Mouse (Mus musculus): Measurements from ENCODE around the gene Olfr376. TPM values are rescaled to one million over a fixed set of nuclear protein-coding genes. Genes with fewer than 3 reads are reported as not detected.

The Olfr376 gene
- polyA plus RNA-seq (2016; fragmentation: Nextera tagmentation; extraction: Ambion mirVana) = not detected in 2 replicates

GRCm38 (mm10) chr11:73370946-73371345 is at the start of gene Olfr376:
Olfr376 (plus strand) TSS chr11:73371246.
- H3K4me2 ChIP-seq = no peak within 1 kb of the TSS
- H3K4me3 ChIP-seq = no peak within 1 kb of the TSS
- no peaks in the 10 kb centered on the region for H3K9me3 ChIP-seq (replicated peaks)
- no peak within 1 kb of the TSS for H3K27ac ChIP-seq
- WGBS (ENCODE audit: insufficient replicate concordance) = 68% methylated on average over 2 of the region's 2 CpGs
- H3K36me3 ChIP-seq = no peaks in the 10 kb centered on the region
- H3K27me3 ChIP-seq (replicated peaks) = no peaks in the 10 kb centered on the region
- no peak within 1 kb of the TSS for H3K9ac ChIP-seq
- H3K4me1 ChIP-seq = no peaks in the 10 kb centered on the region
- no peak for ATAC-seq

- Histone ChIP-seq H3K36me3 (no peaks in the 10 kb centered on the region), H3K9ac (no peak overlapping the region), H3K27me3 (replicated peaks) (no peaks in the 10 kb centered on the region), H3K4me3 (no peak overlapping the region), H3K9me3 (replicated peaks) (no peaks in the 10 kb centered on the region), H3K4me1 (no peaks in the 10 kb centered on the region), H3K4me2 (no peak overlapping the region), H3K27ac (no peak overlapping the region)
- no peak for ATAC-seq
- WGBS (ENCODE audit: insufficient replicate concordance) = 55% methylated on average over 9 of the region's 9 CpGs
Observed at GRCm38 (mm10) chr11:73323906-73324830, 46.9 kb upstream of the Olfr376 start.

DNA sequence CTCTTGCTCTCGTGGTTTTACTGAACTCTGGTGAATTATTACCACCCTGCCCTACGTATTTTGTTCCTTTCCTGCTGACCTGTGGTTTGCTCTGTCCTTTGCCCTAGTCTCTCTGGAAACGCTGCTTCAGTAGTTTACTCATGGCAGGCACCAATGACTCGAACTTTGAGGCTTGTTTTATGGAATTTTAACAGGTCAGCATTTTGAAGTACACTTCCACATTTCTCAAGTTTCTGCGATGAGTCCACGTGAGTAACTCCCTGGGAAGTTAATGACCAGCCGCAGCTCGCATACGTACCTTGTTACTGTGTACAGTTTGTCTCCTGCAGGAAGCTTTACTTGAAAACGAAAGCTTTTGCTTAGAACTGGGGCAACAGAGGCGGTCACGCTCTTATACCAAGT is 44.6 kb upstream of the Olfr376 start:
- H3K4me1 ChIP-seq = no peaks in the 10 kb centered on the region
- H3K27ac ChIP-seq = peak overlapping the region; percentile 20; the same call in 1 of the 2 replicates
- H3K9ac ChIP-seq = no peak overlapping the region
- 43% methylated on average over 12 of the region's 12 CpGs for WGBS (ENCODE audit: insufficient replicate concordance)
- ATAC-seq = peak; percentile 71
- H3K27me3 ChIP-seq (replicated peaks) = no peaks in the 10 kb centered on the region
- H3K4me3 ChIP-seq = peak overlapping the region; percentile 5; the same call in 1 of the 2 replicates
- no peaks in the 10 kb centered on the region for H3K9me3 ChIP-seq (replicated peaks)
- H3K4me2 ChIP-seq = peak overlapping the region; percentile 20; the same call in 1 of the 2 replicates
- no peaks in the 10 kb centered on the region for H3K36me3 ChIP-seq

GRCm38 (mm10) chr11:73327361-73327760 is 43.7 kb upstream of the Olfr376 start:
- H3K4me1 ChIP-seq = no peaks in the 10 kb centered on the region
- H3K27me3 ChIP-seq (replicated peaks) = no peaks in the 10 kb centered on the region
- H3K9ac ChIP-seq = no peak overlapping the region
- no peak overlapping the region for H3K27ac ChIP-seq
- 60% methylated on average over 4 of the region's 4 CpGs for WGBS (ENCODE audit: insufficient replicate concordance)
- ATAC-seq = no peak
- no peaks in the 10 kb centered on the region for H3K36me3 ChIP-seq
- H3K9me3 ChIP-seq (replicated peaks) = no peaks in the 10 kb centered on the region
- H3K4me2 ChIP-seq = no peak overlapping the region
- H3K4me3 ChIP-seq = no peak overlapping the region

DNA sequence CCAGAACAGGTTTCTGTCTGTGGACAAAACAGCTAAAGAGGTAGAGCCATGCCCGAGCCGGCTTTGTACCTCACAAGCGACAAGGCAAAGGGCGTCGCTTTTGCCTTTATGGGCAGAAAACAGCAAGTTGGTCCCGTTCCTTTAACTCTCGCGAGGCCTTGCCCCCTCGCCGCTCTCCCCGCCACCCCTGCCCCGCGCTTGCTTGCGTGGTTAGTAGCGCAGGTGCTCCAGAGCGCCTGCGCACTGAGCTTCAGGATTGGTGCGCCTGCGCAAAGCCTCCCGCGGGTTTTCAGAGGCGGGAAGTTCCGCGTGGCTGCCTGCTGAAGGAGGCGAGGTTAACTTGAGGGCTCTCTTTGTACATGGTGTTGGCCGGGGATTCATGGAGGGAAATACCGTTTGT is 41.6 kb upstream of the Olfr376 start, which contains the start of the genes Aspa, Gm49340 and Spata22:
Aspa (minus strand) TSS at position 155 of the 400 bp plus-strand sequence.
Gm49340 (plus strand) TSS at position 300 of the 400 bp plus-strand sequence.
Spata22 (plus strand) TSS at position 300 of the 400 bp plus-strand sequence.
- Histone ChIP-seq H3K9me3 (replicated peaks) (no peaks in the 10 kb centered on the region), H3K27me3 (replicated peaks) (no peaks in the 10 kb centered on the region), H3K9ac (no peak within 1 kb of the TSS), H3K36me3 (no peaks in the 10 kb centered on the region), H3K27ac (no peak within 1 kb of the TSS), H3K4me3 (no peak within 1 kb of the TSS), H3K4me1 (no peaks in the 10 kb centered on the region), H3K4me2 (no peak within 1 kb of the TSS)
- no peak for ATAC-seq
- 66% methylated on average over 27 of the region's 27 CpGs for WGBS (ENCODE audit: insufficient replicate concordance)

DNA sequence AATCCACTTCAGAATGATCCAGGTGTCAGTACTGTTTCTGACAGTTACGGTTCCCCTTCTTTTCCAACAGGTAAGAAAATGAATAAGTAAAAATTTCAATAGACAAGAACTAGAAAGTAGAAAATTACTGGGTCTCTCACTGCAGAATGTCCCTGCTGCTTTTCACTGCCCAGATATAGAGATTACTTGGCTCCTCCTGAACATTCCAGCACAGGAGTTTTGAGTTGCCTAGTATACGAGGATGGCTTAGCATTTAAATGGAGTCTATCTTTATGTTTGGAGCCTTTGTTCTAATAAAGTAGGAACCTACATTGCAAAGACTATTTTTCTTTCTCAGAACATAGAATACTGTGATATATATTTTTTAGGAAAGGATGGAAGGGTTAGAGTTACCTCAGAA is 37.7 kb upstream of the Olfr376 start:
- no peak for ATAC-seq
- no peak overlapping the region for H3K9ac ChIP-seq
- H3K4me1 ChIP-seq = no peaks in the 10 kb centered on the region
- H3K27me3 ChIP-seq (replicated peaks) = no peaks in the 10 kb centered on the region
- H3K4me3 ChIP-seq = no peak overlapping the region
- WGBS (ENCODE audit: insufficient replicate concordance) = 62% methylated on average over 2 of the region's 2 CpGs
- H3K27ac ChIP-seq = no peak overlapping the region
- H3K9me3 ChIP-seq (replicated peaks) = no peaks in the 10 kb centered on the region
- no peak overlapping the region for H3K4me2 ChIP-seq
- no peaks in the 10 kb centered on the region for H3K36me3 ChIP-seq

- H3K27ac ChIP-seq = no peak overlapping the region
- no peaks in the 10 kb centered on the region for H3K36me3 ChIP-seq
- WGBS (ENCODE audit: insufficient replicate concordance) = 58% methylated on average over 4 of the region's 4 CpGs
- no peak for ATAC-seq
- H3K27me3 ChIP-seq (replicated peaks) = no peaks in the 10 kb centered on the region
- no peak overlapping the region for H3K4me2 ChIP-seq
- no peak overlapping the region for H3K4me3 ChIP-seq
- H3K4me1 ChIP-seq = no peaks in the 10 kb centered on the region
- no peak overlapping the region for H3K9ac ChIP-seq
- H3K9me3 ChIP-seq (replicated peaks) = no peaks in the 10 kb centered on the region
Observed at GRCm38 (mm10) chr11:73336919-73337318, 34.1 kb upstream of the Olfr376 start.

DNA sequence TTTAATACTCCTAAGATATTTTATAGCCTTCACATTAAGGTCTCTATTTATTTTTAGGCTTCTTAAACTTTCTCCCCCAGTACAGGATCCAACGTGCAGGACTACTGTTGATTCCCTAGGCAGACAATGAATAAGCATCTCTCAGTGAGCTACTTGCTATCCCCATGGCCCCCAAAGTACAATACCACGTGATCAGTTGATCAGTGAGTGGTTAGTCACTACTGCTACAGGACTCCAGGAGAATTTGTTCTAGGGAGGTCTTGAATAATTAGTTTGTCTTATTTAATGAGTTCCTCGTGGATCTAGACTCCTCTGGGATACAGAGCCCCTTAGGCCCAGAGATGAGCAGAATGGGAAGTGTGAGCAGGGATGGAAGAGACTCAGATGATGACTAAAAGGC is 20.6 kb upstream of the Olfr376 start, which contains the start of gene Olfr20:
Olfr20 (plus strand) TSS at position 301 of the 400 bp plus-strand sequence.
- ATAC-seq = no peak
- WGBS (ENCODE audit: insufficient replicate concordance) = 29% methylated on average over 3 of the region's 3 CpGs
- no peaks in the 10 kb centered on the region for H3K36me3 ChIP-seq

DNA sequence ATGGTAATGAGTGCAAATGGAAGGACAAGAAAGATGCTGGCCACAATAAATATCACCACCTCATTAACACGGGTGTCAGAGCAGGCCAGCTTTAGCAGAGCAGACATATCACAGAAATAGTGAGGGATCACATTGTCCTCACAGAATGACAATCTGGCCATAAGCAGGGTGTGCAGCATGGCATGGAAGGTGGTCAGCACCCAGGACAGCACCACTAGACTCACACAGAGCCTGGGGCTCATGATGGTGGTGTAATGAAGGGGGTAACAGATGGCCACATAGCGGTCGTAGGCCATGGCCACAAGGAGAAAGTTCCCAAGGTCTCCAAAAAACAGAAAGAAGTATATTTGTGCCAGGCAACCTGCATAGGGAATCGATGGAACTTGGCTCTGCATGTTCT is 24.3 kb downstream of the Olfr376 start:
- Histone ChIP-seq H3K4me1 (no peaks in the 10 kb centered on the region), H3K4me2 (no peak overlapping the region), H3K27ac (no peak overlapping the region), H3K36me3 (no peaks in the 10 kb centered on the region), H3K4me3 (no peak overlapping the region), H3K27me3 (replicated peaks) (no peaks in the 10 kb centered on the region), H3K9me3 (replicated peaks) (no peaks in the 10 kb centered on the region), H3K9ac (no peak overlapping the region)
- no peak for ATAC-seq
- WGBS (ENCODE audit: insufficient replicate concordance) = 48% methylated on average over 4 of the region's 4 CpGs

More for the DNA sequence above, 20.6 kb upstream of the Olfr376 start, which contains the start of gene Olfr20:
- Histone ChIP-seq H3K4me3 (no peak within 1 kb of the TSS), H3K27ac (no peak within 1 kb of the TSS), H3K4me2 (no peak within 1 kb of the TSS), H3K9me3 (replicated peaks) (no peaks in the 10 kb centered on the region), H3K9ac (no peak within 1 kb of the TSS), H3K4me1 (no peaks in the 10 kb centered on the region), H3K27me3 (replicated peaks) (no peaks in the 10 kb centered on the region)

- H3K27me3 ChIP-seq (replicated peaks) = no peaks in the 10 kb centered on the region
- ATAC-seq = no peak
- no peaks in the 10 kb centered on the region for H3K4me1 ChIP-seq
- no peak within 1 kb of the TSS for H3K4me3 ChIP-seq
- H3K9ac ChIP-seq = no peak within 1 kb of the TSS
- no peaks in the 10 kb centered on the region for H3K36me3 ChIP-seq
- no peaks in the 10 kb centered on the region for H3K9me3 ChIP-seq (replicated peaks)
- no peak within 1 kb of the TSS for H3K4me2 ChIP-seq
- H3K27ac ChIP-seq = no peak within 1 kb of the TSS
Observed at GRCm38 (mm10) chr11:73399514-73399913, 28.5 kb downstream of the Olfr376 start, which contains the start of gene Olfr1. Olfr1 (minus strand) TSS chr11:73399614.

All from liver, embryonic 12.5 days (tissue).